Mouse (Mus musculus): ENCODE results near the gene Fzd2. TPM values are rescaled to one million over a fixed set of nuclear protein-coding genes. Genes with fewer than 3 reads are reported as not detected.
A peak's percentile ranks its signal among the peaks of the same experiment; 100 is the strongest.

Fzd2 gene
- total and polyA plus RNA-seq, 2 experiments from 2014 or later, result 3.9 to 17.3 TPM

DNA sequence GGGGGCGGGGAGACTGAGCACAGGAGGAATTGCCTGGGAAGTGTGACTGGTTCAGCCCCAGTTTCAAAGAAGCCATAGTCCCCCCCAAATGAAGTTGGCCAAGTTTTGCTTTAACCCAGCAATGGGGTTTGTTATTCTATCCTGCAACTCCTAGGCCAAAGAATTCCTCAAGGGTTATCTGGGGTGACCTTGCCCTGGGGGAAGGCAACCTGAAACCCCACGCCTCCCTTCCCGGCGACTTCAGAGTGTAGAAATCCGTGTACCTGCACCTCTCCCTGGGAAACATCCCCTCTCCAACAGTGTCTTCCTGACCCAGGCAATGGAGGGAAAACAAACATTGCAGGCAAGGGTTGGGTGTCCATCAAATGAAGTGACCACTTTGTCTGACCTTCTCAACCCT is 21.5 kb upstream of the Fzd2 start:
- no peak for DNase-seq (ENCODE audit: low spot score)
- no peak overlapping the region for H3K4me3 ChIP-seq (ENCODE audit: low read depth, low read length)
- no peak overlapping the region for H3K4me2 ChIP-seq (ENCODE audit: low read depth, low read length, poor library complexity, severe bottlenecking)
- no peaks in the 10 kb centered on the region for H3K27me3 ChIP-seq (ENCODE audit: insufficient read depth, low read length)
- no peaks in the 10 kb centered on the region for H3K36me3 ChIP-seq (ENCODE audit: insufficient read depth, low read length)
- no peak for ATAC-seq (ENCODE audit: low FRiP score)
- H3K9me3 ChIP-seq (ENCODE audit: low read length), result no peaks in the 10 kb centered on the region
- no peak overlapping the region for H3K27ac ChIP-seq (ENCODE audit: low read depth, low read length)
- WGBS, result 24% methylated on average over 5 of the region's 5 CpGs
- TF ChIP-seq CTCF (IDR thresholded peaks at IDR 0.05), result no peak
- 0 out of 2 replicates have a peak, but pooled peaks cover 5% of the 10 kb centered on the region for H3K4me1 ChIP-seq (ENCODE audit: insufficient read depth, low read length)
- H3K9ac ChIP-seq (replicated peaks; ENCODE audit: low read length, poor library complexity, severe bottlenecking), result no peak overlapping the region

DNA sequence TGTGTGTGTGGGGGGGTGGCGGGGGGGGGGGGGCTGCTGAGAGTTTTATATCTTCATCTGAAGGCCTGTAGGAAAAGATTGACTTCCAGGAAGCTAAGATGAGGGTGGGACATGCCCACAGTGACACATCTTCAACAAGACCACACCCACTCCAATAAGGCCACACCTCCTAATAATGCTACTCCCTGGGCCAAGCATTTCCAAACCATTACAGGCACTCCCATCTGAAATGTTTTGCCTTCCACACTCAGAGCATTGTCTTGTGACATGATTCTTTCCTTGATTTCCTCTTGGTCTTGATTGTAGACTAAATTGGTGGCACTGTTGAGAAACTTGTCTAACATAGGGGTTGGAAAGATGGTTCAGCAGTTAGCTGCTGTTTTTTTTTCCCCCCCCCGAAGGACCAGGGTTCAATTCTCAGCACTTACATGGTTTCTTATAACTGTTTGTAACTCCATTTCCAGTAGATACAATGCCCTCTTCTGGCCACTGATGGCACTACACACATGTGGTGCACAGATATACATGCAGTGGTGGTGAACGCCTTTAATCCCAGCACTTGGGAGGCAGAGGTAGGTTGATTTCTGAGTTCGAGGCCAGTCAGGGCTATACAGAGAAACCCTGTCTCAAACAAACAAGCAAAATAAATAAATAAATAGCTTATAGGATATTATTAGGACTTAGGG is 17.6 kb upstream of the Fzd2 start:
- 0 out of 2 replicates have a peak, but pooled peaks cover under 1% of the 10 kb centered on the region for H3K4me1 ChIP-seq (ENCODE audit: insufficient read depth, low read length)
- 95% methylated on average over 4 of the region's 4 CpGs for WGBS
- no peak overlapping the region for H3K27ac ChIP-seq (ENCODE audit: low read depth, low read length)
- no peaks in the 10 kb centered on the region for H3K9me3 ChIP-seq (ENCODE audit: low read length)
- TF ChIP-seq CTCF (IDR thresholded peaks at IDR 0.05), result no peak; the same call in 1 of the 2 replicates
- H3K9ac ChIP-seq (replicated peaks; ENCODE audit: low read length, poor library complexity, severe bottlenecking), result no peak overlapping the region
- H3K27me3 ChIP-seq (ENCODE audit: insufficient read depth, low read length), result no peaks in the 10 kb centered on the region
- H3K36me3 ChIP-seq (ENCODE audit: insufficient read depth, low read length), result no peaks in the 10 kb centered on the region
- H3K4me2 ChIP-seq (ENCODE audit: low read depth, low read length, poor library complexity, severe bottlenecking), result no peak overlapping the region
- DNase-seq (ENCODE audit: low spot score) (no peak), ATAC-seq (ENCODE audit: low FRiP score) (no peak)
- H3K4me3 ChIP-seq (ENCODE audit: low read depth, low read length), result no peak overlapping the region

- 0 out of 2 replicates have a peak, but pooled peaks have one; percentile 15 for TF ChIP-seq CTCF (IDR thresholded peaks at IDR 0.05)
- Histone ChIP-seq H3K4me2 (ENCODE audit: low read depth, low read length, poor library complexity, severe bottlenecking) (no peak overlapping the region), H3K9me3 (ENCODE audit: low read length) (no peaks in the 10 kb centered on the region), H3K36me3 (ENCODE audit: insufficient read depth, low read length) (no peaks in the 10 kb centered on the region), H3K27me3 (ENCODE audit: insufficient read depth, low read length) (no peaks in the 10 kb centered on the region), H3K4me3 (ENCODE audit: low read depth, low read length) (no peak overlapping the region), H3K4me1 (ENCODE audit: insufficient read depth, low read length) (no peaks in the 10 kb centered on the region), H3K27ac (ENCODE audit: low read depth, low read length) (no peak overlapping the region), H3K9ac (replicated peaks; ENCODE audit: low read length, poor library complexity, severe bottlenecking) (no peak overlapping the region)
- DNase-seq (ENCODE audit: low spot score) (no peak), ATAC-seq (ENCODE audit: low FRiP score) (no peak)
- 71% methylated on average over 3 of the region's 3 CpGs for WGBS
Observed at GRCm38 (mm10) chr11:102587554-102587953, 16.6 kb upstream of the Fzd2 start.

DNA sequence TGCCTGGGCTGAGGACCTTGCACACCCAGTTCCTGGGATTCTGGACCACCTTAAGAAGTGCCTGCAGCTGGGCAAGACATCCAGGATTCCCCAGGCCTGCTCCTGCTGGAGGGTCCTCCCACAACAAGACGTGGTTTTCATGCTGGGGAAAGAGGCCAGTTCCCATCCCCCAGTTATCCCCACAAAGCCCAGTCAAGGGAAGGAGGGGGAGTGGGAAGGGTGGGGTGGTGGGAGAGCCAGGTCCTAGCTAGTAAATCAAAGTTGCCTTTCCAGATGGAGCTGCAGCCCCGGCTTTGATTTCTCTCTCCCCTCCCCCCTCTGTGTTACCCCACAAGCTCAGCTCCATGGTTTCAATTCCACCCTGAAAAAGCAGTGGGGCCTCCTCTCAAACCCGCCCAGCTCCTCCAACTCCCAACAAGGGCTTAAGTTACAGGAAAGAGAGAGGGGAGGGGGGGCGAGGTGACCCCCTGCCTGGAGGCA is 8.8 kb upstream of the Fzd2 start:
- no peak for DNase-seq (ENCODE audit: low spot score)
- Histone ChIP-seq H3K4me1 (ENCODE audit: insufficient read depth, low read length) (no peaks in the 10 kb centered on the region), H3K9ac (replicated peaks; ENCODE audit: low read length, poor library complexity, severe bottlenecking) (no peak overlapping the region), H3K27ac (ENCODE audit: low read depth, low read length) (no peak overlapping the region), H3K27me3 (ENCODE audit: insufficient read depth, low read length) (no peaks in the 10 kb centered on the region), H3K4me3 (ENCODE audit: low read depth, low read length) (no peak overlapping the region), H3K9me3 (ENCODE audit: low read length) (no peaks in the 10 kb centered on the region), H3K4me2 (ENCODE audit: low read depth, low read length, poor library complexity, severe bottlenecking) (no peak overlapping the region), H3K36me3 (ENCODE audit: insufficient read depth, low read length) (no peaks in the 10 kb centered on the region)
- ATAC-seq (ENCODE audit: low FRiP score), result no peak
- WGBS, result 21% methylated on average over 3 of the region's 4 CpGs
- no peak for TF ChIP-seq CTCF (IDR thresholded peaks at IDR 0.05)

- Histone ChIP-seq H3K9me3 (ENCODE audit: low read length) (no peaks in the 10 kb centered on the region), H3K36me3 (ENCODE audit: insufficient read depth, low read length) (no peaks in the 10 kb centered on the region), H3K4me1 (ENCODE audit: insufficient read depth, low read length) (no peaks in the 10 kb centered on the region), H3K4me2 (ENCODE audit: low read depth, low read length, poor library complexity, severe bottlenecking) (no peak overlapping the region), H3K27me3 (ENCODE audit: insufficient read depth, low read length) (peaks cover 9% of the 10 kb centered on the region; the same call in 1 of the 2 replicates), H3K4me3 (ENCODE audit: low read depth, low read length) (no peak overlapping the region), H3K9ac (replicated peaks; ENCODE audit: low read length, poor library complexity, severe bottlenecking) (no peak overlapping the region), H3K27ac (ENCODE audit: low read depth, low read length) (no peak overlapping the region)
- TF ChIP-seq CTCF (IDR thresholded peaks at IDR 0.05), result peak; percentile 35; the same call in 1 of the 2 replicates
- 87% methylated on average over 3 of the region's 3 CpGs for WGBS
- DNase-seq (ENCODE audit: low spot score) (no peak), ATAC-seq (ENCODE audit: low FRiP score) (no peak)
Observed at GRCm38 (mm10) chr11:102599912-102600311, 4.3 kb upstream of the Fzd2 start.

DNA sequence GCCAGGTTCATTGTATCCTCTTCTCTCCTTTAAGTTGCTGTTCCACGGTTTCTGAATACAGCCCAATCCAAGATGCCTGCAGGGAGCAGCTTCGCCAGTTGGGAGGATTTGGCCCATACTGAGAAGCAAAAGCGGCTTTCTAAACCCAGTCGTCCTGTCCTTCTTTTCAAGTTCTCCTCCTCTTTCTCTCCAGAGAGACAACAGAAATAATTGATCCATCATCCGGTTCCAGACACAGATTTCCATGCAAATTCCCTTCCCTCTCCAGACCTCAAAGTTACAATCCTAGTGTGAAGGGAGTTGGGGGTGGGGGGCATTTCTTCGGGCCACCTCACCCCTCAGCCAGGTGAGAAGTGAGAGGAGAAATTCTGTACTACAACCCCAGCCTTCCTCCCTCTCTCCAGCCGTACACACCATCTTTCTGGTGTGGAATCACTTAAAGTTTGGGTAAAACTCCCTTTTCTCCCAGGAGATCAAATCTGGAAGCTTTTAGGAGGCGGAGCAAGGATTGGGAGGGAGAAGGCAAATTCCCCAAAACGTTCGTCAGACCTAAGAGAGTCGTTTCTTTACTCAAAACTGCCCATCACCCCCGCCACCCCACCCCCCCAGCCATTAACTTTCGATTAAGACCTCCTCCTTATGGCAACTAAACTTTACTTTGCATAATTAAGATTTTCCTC is 1.2 kb upstream of the Fzd2 start:
- H3K9ac ChIP-seq (replicated peaks; ENCODE audit: low read length, poor library complexity, severe bottlenecking), result peak overlapping the region; percentile 29; the same call in 1 of the 2 replicates
- H3K4me3 ChIP-seq (ENCODE audit: low read depth, low read length), result peak overlapping the region; percentile 62
- no peak for ATAC-seq (ENCODE audit: low FRiP score)
- 2% methylated on average over 13 of the region's 13 CpGs for WGBS
- DNase-seq (ENCODE audit: low spot score), result peak; percentile 22
- TF ChIP-seq CTCF (IDR thresholded peaks at IDR 0.05), result no peak
- H3K4me1 ChIP-seq (ENCODE audit: insufficient read depth, low read length), result no peaks in the 10 kb centered on the region
- no peaks in the 10 kb centered on the region for H3K9me3 ChIP-seq (ENCODE audit: low read length)
- no peaks in the 10 kb centered on the region for H3K36me3 ChIP-seq (ENCODE audit: insufficient read depth, low read length)
- H3K4me2 ChIP-seq (ENCODE audit: low read depth, low read length, poor library complexity, severe bottlenecking), result peak overlapping the region; percentile 60
- H3K27ac ChIP-seq (ENCODE audit: low read depth, low read length), result peak overlapping the region; percentile 57; the same call in 1 of the 2 replicates
- H3K27me3 ChIP-seq (ENCODE audit: insufficient read depth, low read length), result peaks cover 14% of the 10 kb centered on the region; the same call in 1 of the 2 replicates
